Mouse (Mus musculus) ovary, adult 18-20 months (tissue): Measurements from ENCODE around the gene Lrba.
A peak's percentile ranks its signal among the peaks of the same experiment; 100 is the strongest.

Experiments used
- DNase-seq: peaks from one replicate; pipeline ENCODE4 v3.0.0; 2022; ENCODE audit warnings: low spot score, mixed read lengths

Lrba gene

DNA sequence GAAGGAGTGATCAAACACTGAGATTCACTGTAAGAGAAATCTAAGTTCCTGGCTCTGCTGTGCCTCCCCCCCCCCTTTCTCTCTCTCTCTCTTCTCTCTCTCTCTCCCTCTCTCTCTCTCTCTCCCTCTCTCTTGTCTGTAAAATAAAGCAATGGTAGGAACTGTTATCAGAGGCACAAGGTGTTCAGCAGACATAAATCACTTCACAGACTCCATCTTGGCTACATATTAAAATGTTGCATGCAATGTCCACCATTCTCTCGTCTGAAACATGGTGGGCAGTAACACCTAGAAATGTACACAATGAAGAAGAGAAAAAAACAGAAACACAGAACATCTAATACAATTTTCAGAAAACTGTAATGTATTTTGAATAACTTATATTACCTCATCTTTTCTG is 534.9 kb downstream of the Lrba start:
- no peak for DNase-seq

DNA sequence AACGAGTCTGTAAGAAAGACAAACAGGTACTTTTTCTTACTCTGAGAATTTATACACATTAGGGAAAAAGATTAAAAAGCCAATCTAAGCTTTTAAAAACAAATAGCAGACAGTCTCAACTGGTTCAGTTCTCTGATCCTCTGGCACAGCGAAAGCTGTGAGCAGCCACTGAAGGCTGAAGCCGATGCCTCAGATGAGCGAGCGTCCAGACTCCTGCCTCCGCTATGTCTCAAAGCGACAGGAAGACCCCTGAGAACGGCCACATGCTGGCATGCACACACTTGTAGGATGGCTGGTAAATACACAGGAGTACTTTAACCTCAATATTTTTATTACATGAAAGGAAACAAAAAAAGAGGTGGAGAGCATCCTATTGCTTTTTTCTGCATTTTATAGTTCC is 535.4 kb downstream of the Lrba start:
- DNase-seq = no peak

DNA sequence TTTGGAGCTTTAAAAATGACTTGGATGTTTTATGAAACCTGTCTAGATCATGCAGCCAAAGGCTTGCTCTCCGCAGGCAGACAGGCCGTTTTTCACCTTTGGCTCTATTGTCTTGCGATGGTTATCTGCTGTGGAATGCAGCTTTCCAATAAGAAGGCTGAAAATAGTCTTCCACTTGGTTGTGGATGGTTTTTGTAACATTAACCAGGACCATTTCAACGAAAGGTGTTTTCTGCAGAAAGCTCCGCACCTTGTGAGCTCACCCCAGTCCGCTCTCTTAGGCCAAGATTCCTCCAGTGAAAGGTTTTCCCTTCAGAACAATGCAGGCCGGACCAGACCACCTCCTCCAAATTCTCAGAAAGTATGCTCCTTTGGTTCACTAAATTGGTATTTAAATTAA is 536.0 kb downstream of the Lrba start:
- DNase-seq = no peak

DNA sequence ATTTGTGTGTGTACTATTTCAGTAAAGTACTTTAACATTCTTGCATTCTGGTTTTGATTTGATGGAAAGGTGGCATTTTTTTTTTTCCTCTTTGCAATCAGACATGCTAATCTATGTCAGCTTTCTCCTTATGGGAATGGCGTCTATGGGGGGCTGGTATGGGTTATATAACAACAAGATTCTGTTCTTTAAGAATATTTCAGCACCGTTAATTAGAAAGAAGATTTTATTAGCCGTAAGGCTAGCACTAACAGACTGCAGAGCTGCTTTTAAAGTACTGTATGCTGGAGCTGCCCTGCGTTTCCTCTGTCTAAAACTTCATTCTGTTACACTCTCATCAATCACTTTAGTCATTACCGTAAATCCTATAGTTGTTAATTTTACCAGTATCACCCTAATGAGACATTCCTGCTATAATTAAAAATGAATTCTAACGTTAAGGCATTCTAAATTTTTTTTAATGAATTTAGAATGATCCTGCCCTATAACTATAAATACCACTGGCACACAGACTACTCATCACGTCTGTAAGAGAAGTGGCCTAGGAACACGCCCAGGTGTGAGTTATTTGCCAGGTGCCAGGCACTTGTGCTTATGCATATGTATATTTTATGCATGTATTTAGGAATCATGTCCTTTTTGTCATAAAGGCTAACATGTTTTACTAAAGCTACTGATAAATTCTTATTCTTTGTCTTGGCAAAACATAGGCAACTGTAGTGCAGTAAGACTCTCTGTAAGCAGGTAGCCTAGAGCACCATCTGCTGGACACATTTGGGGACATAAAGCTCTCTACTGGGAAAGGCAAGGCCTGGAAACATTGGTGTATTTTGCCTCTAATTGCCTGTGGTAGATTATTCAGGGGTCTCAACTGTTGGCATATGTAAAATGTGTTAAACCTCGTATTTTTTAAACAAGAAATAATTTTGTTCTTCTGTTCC is 536.9 kb downstream of the Lrba start:
- DNase-seq = peak; percentile 17

DNA sequence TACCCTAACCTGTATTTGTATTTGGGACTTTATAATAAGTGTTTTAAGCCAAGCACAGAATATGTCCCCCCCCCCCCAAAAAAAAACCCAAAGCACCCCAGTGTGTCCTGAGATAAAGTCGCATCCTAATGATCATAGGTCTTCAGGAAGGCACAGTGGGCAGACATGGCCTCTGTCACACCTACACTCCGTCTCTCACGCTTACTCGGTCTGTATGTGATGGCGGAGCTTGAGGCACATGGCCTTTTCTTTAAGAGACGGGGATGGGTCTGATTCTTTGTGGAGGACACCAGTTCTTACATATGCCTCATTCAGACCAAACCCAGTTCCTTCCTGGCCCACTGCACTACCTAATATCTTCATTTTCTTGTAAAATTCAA is 537.5 kb downstream of the Lrba start:
- DNase-seq = no peak

DNA sequence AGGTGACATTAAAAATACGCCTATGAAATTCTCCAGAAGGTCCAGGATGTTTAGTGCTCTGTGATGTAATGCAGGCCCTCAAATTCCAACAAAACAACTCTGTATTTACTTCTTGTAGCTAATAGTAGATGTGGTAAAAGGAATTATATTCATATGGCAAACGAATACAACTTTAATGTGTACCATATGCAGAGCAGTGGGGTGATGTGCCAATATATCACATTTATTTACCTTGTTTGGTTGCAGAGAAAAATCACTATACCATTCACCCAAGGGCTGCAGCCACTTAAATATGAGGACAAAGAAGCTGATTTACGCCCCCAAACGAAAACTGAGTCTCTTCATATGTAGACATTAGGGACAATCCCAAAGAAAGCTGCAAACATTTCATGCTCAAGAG is 538.0 kb downstream of the Lrba start:
- DNase-seq = no peak

DNA sequence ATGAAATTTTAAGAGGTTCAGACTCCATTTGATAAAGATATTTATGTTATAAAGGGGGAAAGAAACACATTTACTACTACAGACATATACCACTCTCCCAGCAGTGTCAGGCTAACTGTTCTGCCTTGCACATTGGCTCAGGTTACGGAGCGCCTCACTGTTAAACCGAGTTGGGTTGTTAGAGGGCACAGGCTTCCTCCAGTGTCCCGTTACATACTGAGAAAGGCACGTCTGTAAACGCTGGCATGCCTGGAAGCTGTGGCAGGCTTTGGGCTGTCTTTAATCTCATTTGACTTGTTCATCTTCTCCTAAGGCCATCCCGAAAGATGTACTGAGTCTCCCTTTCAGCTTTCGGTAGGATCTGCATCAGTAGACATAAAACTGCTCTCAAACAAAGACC is 544.1 kb downstream of the Lrba start:
- no peak for DNase-seq

DNA sequence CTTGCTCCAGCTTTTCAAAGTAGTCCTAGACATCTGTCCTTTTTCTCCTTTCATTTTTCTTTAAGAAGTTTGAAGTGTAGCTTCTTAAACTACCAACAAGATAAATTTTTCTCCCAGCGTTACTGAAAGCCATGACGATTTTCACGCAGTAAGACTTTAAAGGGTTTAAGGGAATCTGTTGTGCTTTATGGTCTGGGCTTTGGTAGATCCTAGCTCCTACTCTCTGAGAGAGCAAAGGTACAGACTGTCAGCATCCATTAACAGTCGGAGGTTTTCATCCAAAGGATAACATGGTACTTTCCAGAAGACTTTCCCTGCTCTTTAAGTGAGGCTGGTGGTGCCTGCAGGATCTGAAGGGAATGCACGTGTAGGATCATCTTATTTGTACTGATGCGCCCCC is 544.5 kb downstream of the Lrba start:
- no peak for DNase-seq

DNA sequence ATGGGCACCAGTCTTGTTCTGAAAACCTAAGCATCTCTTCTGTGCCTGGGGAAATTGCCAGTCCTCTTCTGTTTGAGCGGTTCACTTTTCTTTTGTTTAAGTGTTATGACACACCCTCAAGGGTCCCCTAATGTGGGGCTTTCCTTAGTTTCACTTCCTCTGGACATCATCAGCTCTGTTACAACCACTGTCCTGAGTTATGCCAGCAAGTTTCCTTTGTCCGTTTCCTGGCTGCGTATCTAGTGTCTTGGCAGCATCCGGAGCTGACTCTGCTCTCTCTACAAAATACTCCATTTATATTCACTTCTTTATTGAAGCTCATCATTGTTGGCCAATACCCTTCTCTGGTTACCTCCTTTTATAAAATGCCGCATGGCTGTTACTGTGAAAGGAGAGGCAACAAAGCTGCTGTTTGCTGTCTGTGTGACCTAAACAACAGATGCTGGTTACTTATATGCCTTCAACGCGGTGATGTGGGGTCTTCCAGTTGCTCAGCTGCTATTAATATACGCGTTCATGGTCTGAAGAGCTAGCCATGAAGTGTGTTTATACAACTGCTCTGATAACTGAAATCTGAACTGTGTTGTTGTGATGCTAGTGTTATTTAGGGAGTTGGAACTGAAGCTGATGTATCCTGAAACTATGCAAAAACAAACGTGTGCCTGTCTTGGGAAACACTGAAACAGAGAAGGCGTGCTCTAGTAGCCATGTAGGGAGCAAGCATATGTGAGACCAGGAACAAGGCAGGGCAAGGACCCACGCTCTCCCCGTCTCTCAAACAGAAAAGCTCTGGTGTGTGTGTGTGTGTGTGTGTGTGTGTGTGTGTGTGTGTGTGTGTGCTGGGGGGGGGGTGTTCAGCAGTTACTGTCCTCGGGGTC is 550.3 kb downstream of the Lrba start:
- no peak for DNase-seq

DNA sequence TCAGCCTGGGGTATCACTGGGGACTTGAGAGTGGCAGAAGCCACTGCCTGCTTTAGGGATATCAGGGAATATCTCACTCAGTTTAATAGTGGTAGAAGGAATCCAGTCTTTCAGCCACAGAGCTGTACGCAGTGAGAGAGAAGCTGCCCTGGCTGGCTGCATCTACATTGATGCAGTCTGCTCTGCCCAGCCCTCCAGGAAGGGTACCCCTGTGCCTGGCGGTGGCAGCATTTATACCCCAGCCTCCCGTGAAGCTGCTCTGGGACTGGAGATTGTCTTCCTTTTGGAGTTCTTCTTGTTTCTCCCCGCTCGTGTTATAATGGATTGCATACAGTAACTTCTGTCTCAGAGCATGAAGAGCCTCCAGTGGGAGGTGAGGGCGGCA is 551.0 kb downstream of the Lrba start:
- no peak for DNase-seq

DNA sequence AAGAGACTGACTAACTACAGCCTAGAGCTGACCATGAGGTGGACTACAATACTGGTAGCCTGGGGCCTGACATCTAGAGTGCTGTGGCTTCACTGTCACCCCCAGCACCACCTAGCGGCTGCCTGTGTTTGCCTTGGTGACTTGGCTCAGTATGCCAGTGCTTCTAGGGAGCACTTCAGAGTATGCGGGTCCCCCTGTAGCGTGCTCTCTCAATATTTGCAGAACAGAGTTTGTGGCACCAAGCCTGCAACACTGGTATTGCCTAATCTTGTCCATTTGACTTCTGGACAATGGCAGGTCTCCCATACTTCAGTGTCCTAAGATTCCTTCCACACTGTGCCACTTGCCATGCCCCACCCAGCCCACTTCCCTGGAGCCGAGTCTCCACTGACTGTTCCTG is 555.2 kb downstream of the Lrba start:
- DNase-seq = no peak

DNA sequence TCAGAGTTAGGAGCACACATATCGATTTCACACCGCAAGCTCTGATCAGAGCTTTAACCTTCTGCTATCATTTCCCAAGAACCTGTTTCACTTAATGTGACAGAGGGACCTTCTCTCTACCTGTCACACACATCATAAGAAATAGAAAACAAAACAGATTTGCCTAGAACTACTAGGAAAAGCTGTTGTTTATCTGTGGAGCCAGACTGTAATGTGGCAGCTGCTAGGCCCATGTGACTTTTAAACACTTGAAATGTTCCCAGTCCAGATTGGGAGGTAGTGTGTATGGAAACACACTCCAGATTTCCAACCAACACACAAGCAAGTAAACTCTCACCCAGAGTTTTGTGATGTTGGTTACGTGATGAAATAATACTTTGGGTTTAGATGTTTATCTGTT is 559.6 kb downstream of the Lrba start:
- DNase-seq = no peak

DNA sequence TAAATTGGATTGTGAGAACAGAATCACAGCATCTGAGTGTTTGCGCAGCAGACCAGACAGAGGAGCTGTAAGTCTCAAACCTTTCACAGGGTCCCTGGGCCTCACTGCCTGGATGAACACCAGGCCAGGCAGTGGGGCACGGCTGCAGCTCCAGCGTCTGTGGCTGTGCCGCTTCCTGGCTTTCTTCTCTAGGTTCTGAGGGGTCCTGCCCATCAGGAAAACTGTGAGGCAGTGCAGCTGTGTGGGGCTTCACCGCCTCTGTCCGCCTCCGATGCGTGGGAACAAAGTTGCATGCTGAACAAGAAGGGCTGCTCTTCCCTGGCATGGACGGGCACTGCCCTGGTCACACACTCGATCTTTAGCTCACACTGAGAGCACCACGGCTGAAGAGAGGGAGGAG is 560.5 kb downstream of the Lrba start:
- DNase-seq = no peak

DNA sequence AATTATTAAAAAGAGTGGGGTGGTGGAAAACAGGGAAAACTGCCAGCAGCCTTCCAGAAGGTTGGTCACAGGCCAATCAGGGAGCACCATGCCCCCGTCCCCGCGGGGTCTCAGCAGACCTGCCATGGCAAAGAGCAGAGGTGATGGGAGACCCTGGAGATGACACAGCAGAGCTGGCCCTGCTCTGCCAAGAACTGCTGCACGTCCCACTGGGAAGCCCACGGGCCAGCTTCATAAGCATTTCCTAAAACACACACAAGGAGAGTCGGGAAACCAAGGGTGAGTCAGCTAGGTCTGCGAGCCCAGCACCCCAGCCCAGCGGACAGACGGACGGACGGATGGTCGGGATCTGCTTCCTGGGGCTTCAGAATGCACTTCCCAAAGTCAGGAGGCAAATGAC is 561.8 kb downstream of the Lrba start:
- no peak for DNase-seq

DNA sequence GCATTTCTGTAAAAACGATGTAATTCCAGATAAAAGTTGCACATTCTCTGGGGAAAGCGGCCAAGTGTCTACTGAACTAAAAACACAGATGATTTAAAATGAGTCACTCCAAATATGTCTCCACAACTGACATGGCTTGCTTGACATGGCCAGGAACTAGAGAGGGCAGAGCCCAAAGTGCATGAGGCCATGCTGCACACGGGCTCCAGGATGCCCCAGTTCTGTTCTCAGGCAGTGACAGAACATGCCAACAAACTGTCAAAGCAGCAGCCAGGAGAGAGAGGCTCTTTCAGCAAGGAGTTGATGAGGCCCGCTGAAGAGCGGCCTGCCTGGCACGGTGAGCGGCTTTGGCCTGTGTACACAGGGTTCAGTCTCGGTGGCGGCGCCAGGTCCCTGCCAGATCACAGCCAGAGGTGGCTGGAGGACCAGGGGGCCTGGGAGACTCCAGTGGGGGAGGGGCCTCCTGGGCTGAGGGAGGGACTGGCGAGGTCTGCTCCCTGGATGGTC is 562.4 kb downstream of the Lrba start:
- DNase-seq = no peak

DNA sequence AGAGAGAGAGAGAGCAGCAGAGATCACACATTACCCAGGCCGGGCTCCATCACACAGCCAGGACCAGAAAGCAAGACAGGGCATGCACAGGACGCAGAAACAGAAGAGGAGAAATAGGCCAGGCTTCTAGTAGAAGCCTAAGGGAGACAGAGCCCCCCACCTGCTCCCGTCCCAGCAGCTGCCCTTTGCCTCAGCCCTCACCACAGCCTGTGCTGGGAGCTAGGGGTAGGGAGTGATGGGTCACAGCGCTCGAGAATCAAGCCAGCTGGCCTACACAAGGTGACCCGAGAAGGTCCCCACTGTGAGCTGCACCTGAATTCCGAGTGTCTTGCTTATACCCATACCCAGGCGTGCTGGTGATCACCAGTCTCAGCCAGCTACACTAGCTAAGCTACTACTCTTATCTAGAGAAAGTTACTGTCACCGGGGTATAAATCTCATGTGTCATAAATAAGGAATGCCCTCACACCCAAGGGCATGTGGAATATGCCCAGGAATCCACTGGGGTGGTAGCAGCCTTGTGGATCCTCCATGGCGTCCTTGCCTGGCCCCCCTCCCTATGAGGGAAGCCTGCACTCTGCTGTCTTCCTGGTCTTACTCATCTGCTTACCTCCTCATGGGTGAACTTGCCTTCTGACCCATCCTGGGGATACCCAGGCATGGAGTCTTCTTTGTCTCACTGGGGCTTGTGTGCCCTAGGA is 563.1 kb downstream of the Lrba start:
- no peak for DNase-seq

DNA sequence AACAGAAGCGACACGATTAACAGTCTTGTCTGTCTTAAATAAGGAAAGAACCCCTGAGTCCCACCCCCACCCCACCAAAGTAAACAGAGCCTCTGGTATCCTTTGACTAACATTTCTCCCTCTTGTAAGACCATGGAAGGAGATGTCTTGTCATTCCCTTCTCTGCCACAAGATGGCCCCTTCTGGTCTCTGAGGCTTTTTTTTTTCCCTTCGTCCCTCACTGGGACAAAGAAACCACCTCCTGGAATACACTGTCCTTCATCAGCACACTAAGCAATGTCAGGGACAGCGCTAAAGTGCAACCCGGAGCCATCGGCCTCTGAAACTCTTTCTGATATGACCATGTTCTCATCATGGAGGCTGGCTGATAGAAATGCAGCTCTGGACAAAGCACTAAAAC is 564.2 kb downstream of the Lrba start:
- no peak for DNase-seq

DNA sequence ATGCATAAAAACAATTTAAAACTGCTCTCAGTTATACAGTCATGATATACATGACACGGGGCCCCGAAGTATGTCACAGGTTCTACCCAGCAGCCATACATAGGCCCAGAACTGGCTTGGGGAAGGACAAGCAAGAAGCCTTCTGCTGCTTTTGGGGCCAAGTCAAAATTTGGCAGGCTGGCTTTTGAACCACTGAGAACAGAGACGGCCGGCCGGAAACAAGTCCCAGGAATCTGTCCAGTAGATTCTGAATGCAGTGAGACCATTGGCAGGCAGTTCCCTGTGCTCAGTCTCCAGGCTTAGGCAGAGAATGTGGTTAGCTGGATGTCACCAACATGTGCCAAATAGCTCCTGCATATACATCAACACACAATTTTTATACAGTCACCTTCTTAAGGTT is 565.3 kb downstream of the Lrba start:
- no peak for DNase-seq

DNA sequence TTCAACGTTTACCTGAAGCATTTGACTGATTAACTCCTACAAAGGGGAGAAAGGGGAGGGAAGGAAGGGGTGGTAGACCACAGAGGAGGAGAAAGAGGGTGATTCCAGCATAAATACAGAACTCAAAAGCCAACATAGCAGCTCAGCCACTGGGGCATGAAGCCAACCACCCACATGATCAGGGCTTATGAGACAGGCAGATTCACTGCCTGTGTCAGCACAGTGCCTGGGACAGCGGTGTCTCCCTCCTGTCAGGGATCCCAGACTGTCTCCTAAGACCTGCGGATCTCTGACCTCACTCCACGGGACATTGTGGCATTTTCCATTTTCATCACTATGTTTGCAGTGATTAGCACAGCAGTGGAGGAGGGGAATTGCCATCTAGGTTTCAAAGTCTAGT is 568.8 kb downstream of the Lrba start:
- no peak for DNase-seq

DNA sequence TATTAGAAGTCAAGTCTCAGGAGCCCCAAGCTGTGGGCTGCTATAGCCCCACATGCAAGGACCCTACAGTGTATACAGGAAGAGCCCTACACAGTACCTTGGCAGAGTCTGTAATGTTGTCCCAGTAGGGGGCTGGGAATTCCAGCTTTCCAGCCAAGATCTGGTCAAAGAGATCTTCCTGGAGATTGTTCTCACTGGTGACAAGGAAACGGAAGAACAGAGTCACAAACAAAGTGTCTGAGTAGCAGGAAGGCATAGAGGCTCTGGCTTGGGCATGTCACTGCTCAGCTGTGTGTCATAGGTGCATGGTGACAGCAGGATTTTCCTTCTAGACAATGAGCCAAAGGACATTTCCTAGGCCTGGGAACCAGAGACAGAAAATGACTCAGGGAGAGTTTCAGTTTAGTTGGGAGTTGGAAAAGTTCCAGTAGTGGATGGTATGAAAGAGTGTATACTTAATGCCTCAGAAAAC is 569.3 kb downstream of the Lrba start:
- no peak for DNase-seq

DNA sequence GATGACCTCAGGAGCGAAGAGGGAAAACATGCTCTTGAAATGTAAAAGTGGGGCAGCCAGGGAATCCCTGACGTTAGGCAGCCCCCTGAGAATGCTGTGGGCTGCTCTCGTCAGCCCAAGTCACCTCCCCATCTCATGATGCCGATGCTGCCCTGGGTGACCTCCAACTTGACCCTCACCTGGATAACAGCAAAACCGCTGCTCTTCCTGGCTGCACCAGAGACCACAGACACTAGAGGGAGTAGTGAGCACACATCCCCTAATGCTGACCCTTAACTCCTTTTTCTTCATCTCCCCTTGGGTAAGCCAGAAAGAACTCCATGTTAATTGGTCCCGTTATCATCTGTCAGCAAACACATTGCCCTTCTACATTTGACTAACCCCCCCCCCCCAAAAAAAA is 572.2 kb downstream of the Lrba start:
- no peak for DNase-seq

DNA sequence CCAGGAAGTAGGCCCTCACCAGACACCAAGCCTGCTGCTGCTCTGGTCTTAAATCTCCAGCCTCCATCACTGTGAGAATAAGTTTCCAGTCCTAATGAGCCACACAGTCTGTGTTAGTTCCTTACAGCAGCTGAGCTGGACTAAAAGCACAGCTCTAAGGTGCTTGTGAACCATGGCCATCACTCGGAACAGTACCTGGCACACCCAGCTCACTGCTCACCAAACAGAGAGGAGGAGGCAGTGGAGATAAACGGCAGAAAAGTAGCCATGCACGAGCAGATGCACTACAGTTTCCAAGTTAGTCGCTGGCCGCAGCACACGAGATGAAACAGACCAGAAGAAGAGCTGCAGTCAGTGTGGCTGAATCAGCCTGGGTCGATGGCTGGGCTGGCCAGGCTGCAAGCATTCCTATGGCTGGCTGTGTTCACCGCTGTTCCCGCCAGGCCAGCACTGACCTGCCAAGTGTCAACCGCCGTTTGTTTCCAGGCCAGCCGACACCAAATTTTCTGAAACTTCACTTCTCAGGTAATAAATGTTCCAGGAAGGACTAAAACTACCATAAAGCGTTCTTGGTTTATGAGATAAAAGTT is 573.5 kb downstream of the Lrba start:
- no peak for DNase-seq
